28 mouse cellular contexts compared by ENCODE assay signal in genomic region chr12:57918211-57918610, GRCm38 (mm10).
"Had no signal": no experiment of that assay in that cellular context is flagged by ENCODE, and none has a peak within 500 bp of the region (broad histone marks: within the 10 kb centered on the region; RNA-seq: fewer than 3 reads in every experiment).

No protein-coding gene starts in this region.

- H3K9me3 ChIP-seq: embryonic facial prominence, embryonic 10.5 days; embryonic facial prominence, embryonic 12.5 days; embryonic facial prominence, embryonic 13.5 days; embryonic facial prominence, embryonic 15.5 days; forebrain, embryonic 10.5 days; forebrain, embryonic 12.5 days; forebrain, embryonic 13.5 days; forebrain, embryonic 15.5 days had no signal

- H3K4me3 ChIP-seq: embryonic facial prominence, embryonic 10.5 days; embryonic facial prominence, embryonic 12.5 days; embryonic facial prominence, embryonic 13.5 days; embryonic facial prominence, embryonic 15.5 days; erythroblast, embryonic 14.5 days; forebrain, embryonic 10.5 days; forebrain, embryonic 12.5 days; forebrain, embryonic 13.5 days; forebrain, embryonic 15.5 days; gastrocnemius, adult 2 months; heart, adult 2 months had no signal

- ATAC-seq: forebrain, embryonic 13.5 days; forebrain, embryonic 14.5 days; forebrain, embryonic 15.5 days; forebrain, embryonic 16.5 days; forebrain, postnatal 0 days had no signal

- DNase-seq: cerebellum, adult 8-10 months; cerebellum, adult 9-10 months; cerebellum, adult 9-11 months; cerebellum, postnatal 10 days; cerebellum, postnatal 14 days; cerebellum, postnatal 25 days; cerebellum, postnatal 36 days; embryo, embryonic 11 days; forebrain, postnatal 0 days; gastrocnemius, adult 2 months; gastrocnemius, postnatal 10 days; gastrocnemius, postnatal 14 days; gastrocnemius, postnatal 25 days; gastrocnemius, postnatal 36 days; heart, adult 11 months; heart, adult 18-20 months; heart, adult 2 months had no signal

- H3K27ac ChIP-seq: embryonic facial prominence, embryonic 10.5 days; embryonic facial prominence, embryonic 12.5 days; embryonic facial prominence, embryonic 13.5 days; embryonic facial prominence, embryonic 15.5 days; forebrain, embryonic 10.5 days; forebrain, embryonic 12.5 days; forebrain, embryonic 13.5 days; forebrain, embryonic 15.5 days; gastrocnemius, adult 2 months; heart, adult 2 months had no signal

- H3K27me3 ChIP-seq: embryonic facial prominence, embryonic 12.5 days; embryonic facial prominence, embryonic 13.5 days; embryonic facial prominence, embryonic 15.5 days; forebrain, embryonic 12.5 days; forebrain, embryonic 13.5 days; forebrain, embryonic 15.5 days had no signal

- H3K4me2 ChIP-seq: embryonic facial prominence, embryonic 12.5 days; embryonic facial prominence, embryonic 13.5 days; embryonic facial prominence, embryonic 15.5 days; forebrain, embryonic 12.5 days; forebrain, embryonic 13.5 days; forebrain, embryonic 15.5 days had no signal

- H3K9ac ChIP-seq: embryonic facial prominence, embryonic 12.5 days; embryonic facial prominence, embryonic 13.5 days; embryonic facial prominence, embryonic 15.5 days; forebrain, embryonic 12.5 days; forebrain, embryonic 13.5 days; forebrain, embryonic 15.5 days; forebrain, postnatal 0 days had no signal

- H3K4me1 ChIP-seq: embryonic facial prominence, embryonic 10.5 days; embryonic facial prominence, embryonic 12.5 days; embryonic facial prominence, embryonic 13.5 days; embryonic facial prominence, embryonic 15.5 days; forebrain, embryonic 10.5 days; forebrain, embryonic 12.5 days; forebrain, embryonic 13.5 days; forebrain, embryonic 15.5 days had no signal

- H3K36me3 ChIP-seq: embryonic facial prominence, embryonic 10.5 days; embryonic facial prominence, embryonic 12.5 days; embryonic facial prominence, embryonic 13.5 days; embryonic facial prominence, embryonic 15.5 days; forebrain, embryonic 10.5 days; forebrain, embryonic 12.5 days; forebrain, embryonic 15.5 days had no signal
